Mouse (Mus musculus) neural tube, embryonic 13.5 days (tissue): ENCODE measurements around the gene Manbal. TPM values are rescaled to one million over a fixed set of nuclear protein-coding genes. Genes with fewer than 3 reads are reported as not detected.

Experiments used
- ATAC-seq: fragments of 200-750 bp; cut with Nextera tagmentation; 2 replicates; pipeline ENCODE4 v1.8.0; 2017; ENCODE audit warnings: low read depth, mild to moderate bottlenecking, moderate TSS enrichment, moderate library complexity
- H3K27ac ChIP-seq: fragments of 300-500 bp; sonication (generic); replicated peaks from 2 replicates; pipeline ENCODE4 v1.5.1; 2015; ENCODE audit warnings: moderate library complexity, mild to moderate bottlenecking, inconsistent platforms
- H3K27me3 ChIP-seq: fragments of 300-500 bp; sonication (generic); 2 replicates; pipeline ENCODE4 v1.6.1; 2015; ENCODE audit warnings: mild to moderate bottlenecking, inconsistent platforms
- H3K36me3 ChIP-seq: fragments of 300-500 bp; sonication (generic); 2 replicates; pipeline ENCODE4 v1.6.1; 2015; ENCODE audit warnings: mild to moderate bottlenecking, inconsistent platforms
- H3K4me1 ChIP-seq: fragments of 300-500 bp; sonication (generic); replicated peaks from 2 replicates; pipeline ENCODE4 v1.6.1; 2015; ENCODE audit warnings: inconsistent platforms
- H3K4me2 ChIP-seq: fragments of 300-500 bp; sonication (generic); 2 replicates; pipeline ENCODE4 v1.6.1; 2015; ENCODE audit warnings: inconsistent platforms, mild to moderate bottlenecking, moderate library complexity
- H3K4me3 ChIP-seq: fragments of 300-500 bp; sonication (generic); 2 replicates; pipeline ENCODE4 v1.5.1; 2015; ENCODE audit warnings: mild to moderate bottlenecking, inconsistent platforms
- H3K9ac ChIP-seq: fragments of 300-500 bp; sonication (generic); 2 replicates; pipeline ENCODE4 v1.6.1; 2015; ENCODE audit warnings: moderate library complexity, mild to moderate bottlenecking, inconsistent platforms
- H3K9me3 ChIP-seq: fragments of 300-500 bp; sonication (generic); 2 replicates; pipeline ENCODE4 v1.6.1; 2016; ENCODE audit warnings: inconsistent platforms
- WGBS: fragments of 180-500 bp; shearing (Covaris S2); methylation state at CpG from one replicate; pipeline ENCODE4 v1.1.7; 2015; 5-methylcytosine and 5-hydroxymethylcytosine counted together
- polyA plus RNA-seq: library from polyadenylated mRNA; unstranded; fragments of >200 nt; fragmentation: Nextera tagmentation; extraction: Ambion mirVana; gene quantifications from 2 replicates; pipeline ENCODE4 v1.2.1, GENCODE M21; 2015

The Manbal gene
- polyA plus RNA-seq, 1 experiment from 2014 or later: 89.9 TPM

DNA sequence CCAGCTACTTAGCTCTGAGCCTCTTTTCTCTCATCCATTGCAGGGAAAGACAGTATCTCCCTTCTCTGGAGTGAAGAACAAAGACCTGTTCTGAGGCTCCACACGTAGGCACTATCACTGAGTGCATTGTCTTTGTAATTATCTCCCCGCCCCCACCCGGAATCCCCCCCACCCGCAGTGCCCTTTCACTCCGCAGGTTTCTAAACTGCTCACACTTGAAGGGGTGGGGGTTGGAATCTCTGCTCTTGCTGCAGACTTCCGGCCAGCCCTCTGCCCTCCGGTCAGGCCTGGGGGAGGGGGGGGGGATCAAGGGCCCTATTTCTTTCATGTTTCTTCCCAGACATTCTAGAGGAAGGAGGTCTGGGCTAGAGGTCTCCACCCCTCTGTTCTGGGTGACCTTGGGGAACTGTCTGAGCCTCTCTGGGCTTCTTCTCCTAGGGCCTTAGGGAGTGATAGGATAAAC, 51.2 kb downstream of the Manbal start:
- Histone ChIP-seq H3K4me3 (no peak overlapping the region), H3K36me3 (no peaks in the 10 kb centered on the region)

GRCm38 (mm10) chr2:157419506-157419905, 52.1 kb downstream of the Manbal start:
- H3K4me3 ChIP-seq: no peak overlapping the region
- H3K9me3 ChIP-seq: no peaks in the 10 kb centered on the region
- no peaks in the 10 kb centered on the region for H3K27me3 ChIP-seq
- H3K4me1 ChIP-seq: peaks cover 35% of the 10 kb centered on the region
- ATAC-seq: no peak
- H3K36me3 ChIP-seq: no peaks in the 10 kb centered on the region
- no peak overlapping the region for H3K4me2 ChIP-seq
- 0 out of 2 replicates have a peak overlapping the region, but pooled peaks have one; percentile 9 for H3K27ac ChIP-seq
- H3K9ac ChIP-seq: no peak overlapping the region

More for the DNA sequence above, 51.2 kb downstream of the Manbal start:
- H3K9ac ChIP-seq: no peak overlapping the region; the same call in 1 of the 2 replicates
- ATAC-seq: peak; percentile 16; the same call in 1 of the 2 replicates
- peak overlapping the region; percentile 21; the same call in 1 of the 2 replicates for H3K4me2 ChIP-seq
- WGBS: 8% methylated on average over 7 of the region's 7 CpGs
- no peaks in the 10 kb centered on the region for H3K9me3 ChIP-seq
- H3K27me3 ChIP-seq: no peaks in the 10 kb centered on the region
- peak overlapping the region; percentile 43 for H3K27ac ChIP-seq
- peaks cover 33% of the 10 kb centered on the region for H3K4me1 ChIP-seq

- Histone ChIP-seq H3K27me3 (no peaks in the 10 kb centered on the region), H3K4me3 (no peak overlapping the region), H3K9ac (no peak overlapping the region), H3K4me2 (no peak overlapping the region), H3K27ac (no peak overlapping the region), H3K36me3 (no peaks in the 10 kb centered on the region), H3K9me3 (no peaks in the 10 kb centered on the region), H3K4me1 (peaks cover 43% of the 10 kb centered on the region)
- no peak for ATAC-seq
- WGBS: 87% methylated on average over 4 of the region's 4 CpGs
Measured at GRCm38 (mm10) chr2:157420404-157420803, 53.0 kb downstream of the Manbal start.

GRCm38 (mm10) chr2:157422062-157422655, 54.8 kb downstream of the Manbal start:
- Histone ChIP-seq H3K27ac (peak overlapping the region; percentile 94), H3K27me3 (no peaks in the 10 kb centered on the region), H3K4me1 (peaks cover 61% of the 10 kb centered on the region), H3K9ac (no peak overlapping the region), H3K4me3 (no peak overlapping the region), H3K9me3 (no peaks in the 10 kb centered on the region), H3K36me3 (no peaks in the 10 kb centered on the region), H3K4me2 (no peak overlapping the region)
- no peak for ATAC-seq
- 59% methylated on average over 11 of the region's 11 CpGs for WGBS

DNA sequence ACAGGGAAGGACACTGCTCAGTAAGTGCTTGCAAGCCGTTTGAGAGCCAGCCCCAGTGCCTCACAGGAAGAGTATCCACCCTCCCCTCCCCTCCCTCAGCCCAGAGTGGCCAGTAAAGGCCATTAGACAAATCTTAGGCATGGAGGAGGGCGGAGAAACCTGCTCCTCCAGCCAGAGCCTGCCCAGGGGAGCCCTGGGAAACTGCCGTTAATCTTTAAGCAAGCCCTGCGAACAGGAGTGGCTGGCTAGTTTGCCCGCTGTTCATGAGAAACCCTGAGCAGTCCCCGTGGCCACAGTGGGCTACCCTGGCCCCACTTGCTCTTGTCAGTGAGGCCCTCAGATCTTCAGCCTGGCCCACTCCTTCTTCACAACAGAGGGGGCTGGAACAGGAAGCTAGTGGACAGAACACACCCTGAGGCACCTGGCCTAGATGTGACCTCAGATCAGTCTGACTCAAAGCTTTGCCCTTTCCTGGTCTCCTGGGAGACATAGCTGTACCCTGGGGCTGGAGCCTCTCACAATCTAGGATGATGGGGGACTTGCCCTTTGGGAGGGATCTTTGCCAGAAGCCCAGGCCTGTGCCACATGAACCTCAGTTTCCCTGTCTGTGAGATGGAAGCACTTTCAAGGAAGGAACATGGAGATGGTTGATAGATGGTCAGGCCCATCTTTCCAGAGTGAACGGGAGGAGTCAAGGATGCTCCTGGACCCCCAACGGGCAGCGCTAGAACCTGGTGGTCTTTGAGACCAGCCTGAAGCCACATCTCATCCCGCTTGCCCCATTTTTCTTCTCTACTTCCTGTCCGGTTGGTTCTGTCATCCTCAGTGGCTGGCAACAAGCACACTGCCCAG, 55.7 kb downstream of the Manbal start:
- Histone ChIP-seq H3K27me3 (no peaks in the 10 kb centered on the region), H3K4me1 (peaks cover 68% of the 10 kb centered on the region), H3K36me3 (peaks cover 4% of the 10 kb centered on the region; the same call in 1 of the 2 replicates), H3K9me3 (no peaks in the 10 kb centered on the region), H3K9ac (peak overlapping the region; percentile 99), H3K4me3 (peak overlapping the region; percentile 86), H3K4me2 (peak overlapping the region; percentile 81), H3K27ac (peak overlapping the region; percentile 94)
- ATAC-seq: no peak
- WGBS: 40% methylated on average over 11 of the region's 11 CpGs

DNA sequence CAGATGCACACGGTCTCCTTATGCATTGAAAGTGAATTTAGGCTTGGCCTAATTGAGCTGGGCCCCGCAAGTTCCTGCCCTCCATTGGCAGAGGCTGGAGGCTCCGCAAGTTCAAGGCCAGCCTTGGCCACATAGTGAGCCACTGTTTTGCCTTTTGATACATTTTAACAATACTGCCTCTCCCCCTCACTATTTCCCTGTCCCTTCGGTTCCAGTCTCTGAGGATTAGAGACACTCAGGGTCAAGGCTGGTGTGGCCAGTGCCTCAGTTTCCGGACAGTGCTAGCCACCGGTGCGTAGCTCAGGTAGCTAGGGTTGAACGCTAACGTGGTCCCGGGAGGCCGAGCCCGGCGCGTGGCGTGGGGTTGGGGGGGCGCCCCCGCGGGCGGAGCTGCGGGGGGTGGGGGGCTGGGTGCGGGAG, 56.3 kb downstream of the Manbal start:
- no peaks in the 10 kb centered on the region for H3K9me3 ChIP-seq
- no peak for ATAC-seq
- H3K4me2 ChIP-seq: peak overlapping the region; percentile 81
- peaks cover 9% of the 10 kb centered on the region for H3K36me3 ChIP-seq
- H3K4me3 ChIP-seq: peak overlapping the region; percentile 86
- WGBS: 8% methylated on average over 21 of the region's 21 CpGs
- H3K27ac ChIP-seq: peak overlapping the region; percentile 94
- no peaks in the 10 kb centered on the region for H3K27me3 ChIP-seq
- H3K9ac ChIP-seq: peak overlapping the region; percentile 99
- peaks cover 68% of the 10 kb centered on the region for H3K4me1 ChIP-seq

- H3K36me3 ChIP-seq: peaks cover 12% of the 10 kb centered on the region
- peak overlapping the region; percentile 99 for H3K9ac ChIP-seq
- H3K4me1 ChIP-seq: peaks cover 68% of the 10 kb centered on the region
- H3K27me3 ChIP-seq: no peaks in the 10 kb centered on the region
- H3K27ac ChIP-seq: peak overlapping the region; percentile 94
- H3K4me3 ChIP-seq: peak overlapping the region; percentile 86
- peak overlapping the region; percentile 81 for H3K4me2 ChIP-seq
- peak; percentile 15; the same call in 1 of the 2 replicates for ATAC-seq
- H3K9me3 ChIP-seq: no peaks in the 10 kb centered on the region
- 1% methylated on average over 67 of the region's 98 CpGs for WGBS
Measured at GRCm38 (mm10) chr2:157424126-157424903, 56.9 kb downstream of the Manbal start.

- peak overlapping the region; percentile 86 for H3K4me3 ChIP-seq
- peak overlapping the region; percentile 99 for H3K9ac ChIP-seq
- WGBS: 56% methylated on average over 16 of the region's 16 CpGs
- no peaks in the 10 kb centered on the region for H3K9me3 ChIP-seq
- H3K27me3 ChIP-seq: no peaks in the 10 kb centered on the region
- peak overlapping the region; percentile 81 for H3K4me2 ChIP-seq
- 0 out of 2 replicates have a peak, but pooled peaks have one; percentile 33 for ATAC-seq
- H3K36me3 ChIP-seq: peaks cover 20% of the 10 kb centered on the region
- peaks cover 72% of the 10 kb centered on the region for H3K4me1 ChIP-seq
- peak overlapping the region; percentile 94 for H3K27ac ChIP-seq
Measured at GRCm38 (mm10) chr2:157424904-157425642, 57.7 kb downstream of the Manbal start.

GRCm38 (mm10) chr2:157425643-157425988, 58.2 kb downstream of the Manbal start:
- Histone ChIP-seq H3K36me3 (peaks cover 23% of the 10 kb centered on the region), H3K27ac (peak overlapping the region; percentile 94), H3K9ac (peak overlapping the region; percentile 99), H3K9me3 (no peaks in the 10 kb centered on the region), H3K4me1 (peaks cover 76% of the 10 kb centered on the region), H3K4me2 (peak overlapping the region; percentile 81), H3K27me3 (no peaks in the 10 kb centered on the region), H3K4me3 (peak overlapping the region; percentile 86)
- ATAC-seq: no peak
- WGBS: 69% methylated on average over 6 of the region's 6 CpGs

DNA sequence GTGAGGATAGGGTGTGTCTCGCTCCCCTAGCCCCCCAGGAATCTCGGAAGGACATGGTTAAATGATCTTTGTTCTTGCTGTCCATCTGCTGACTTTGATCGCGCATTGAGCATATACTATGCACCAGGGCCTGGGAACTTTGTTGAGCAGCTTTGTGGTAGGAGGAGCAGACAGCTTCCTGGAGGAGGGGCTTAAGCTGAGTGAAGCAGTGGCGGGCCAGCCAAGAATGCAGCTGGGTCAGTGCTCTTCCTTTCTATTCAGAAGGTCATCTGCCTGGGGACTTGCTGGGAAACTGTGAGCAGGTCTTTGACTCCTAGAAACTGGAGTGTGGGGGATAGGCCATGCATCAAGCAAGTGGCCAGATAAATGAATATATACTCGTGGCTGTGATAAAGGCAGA, 58.8 kb downstream of the Manbal start:
- Histone ChIP-seq H3K4me3 (0 out of 2 replicates have a peak overlapping the region, but pooled peaks have one; percentile 86), H3K27ac (peak overlapping the region; percentile 94), H3K9me3 (no peaks in the 10 kb centered on the region), H3K27me3 (no peaks in the 10 kb centered on the region), H3K4me2 (peak overlapping the region; percentile 81), H3K4me1 (peaks cover 82% of the 10 kb centered on the region), H3K36me3 (peaks cover 25% of the 10 kb centered on the region), H3K9ac (0 out of 2 replicates have a peak overlapping the region, but pooled peaks have one; percentile 99)
- WGBS: 66% methylated on average over 6 of the region's 6 CpGs
- no peak for ATAC-seq

- no peaks in the 10 kb centered on the region for H3K9me3 ChIP-seq
- no peak overlapping the region for H3K4me3 ChIP-seq
- no peak for ATAC-seq
- peaks cover 89% of the 10 kb centered on the region for H3K4me1 ChIP-seq
- H3K4me2 ChIP-seq: peak overlapping the region; percentile 11; the same call in 1 of the 2 replicates
- peaks cover 25% of the 10 kb centered on the region for H3K36me3 ChIP-seq
- H3K9ac ChIP-seq: peak overlapping the region; percentile 26; the same call in 1 of the 2 replicates
- 81% methylated on average over 5 of the region's 5 CpGs for WGBS
- H3K27me3 ChIP-seq: no peaks in the 10 kb centered on the region
- 0 out of 2 replicates have a peak overlapping the region, but pooled peaks have one; percentile 94 for H3K27ac ChIP-seq
Measured at GRCm38 (mm10) chr2:157427164-157427563, 59.8 kb downstream of the Manbal start.
